Mouse (Mus musculus) hindbrain, postnatal 0 days (tissue): ENCODE measurements around the gene Kifap3. TPM values are rescaled to one million over a fixed set of nuclear protein-coding genes. Genes with fewer than 3 reads are reported as not detected.

Experiments used
- ATAC-seq: fragments of 200-750 bp; cut with Nextera tagmentation; 2 replicates; pipeline ENCODE4 v1.8.0; 2017; ENCODE audit warnings: mild to moderate bottlenecking, moderate TSS enrichment, moderate library complexity
- DNase-seq: peaks from one replicate; pipeline ENCODE4 v3.0.0-alpha.2; 2015; ENCODE audit warnings: low spot score
- H3K27ac ChIP-seq: fragments of 300-500 bp; sonication (generic); 2 replicates; pipeline ENCODE4 v1.5.1; 2014; ENCODE audit warnings: mild to moderate bottlenecking
- H3K27me3 ChIP-seq: fragments of 300-500 bp; sonication (generic); 2 replicates; pipeline ENCODE4 v1.6.1; 2014; ENCODE audit warnings: low read length, mixed read lengths; ENCODE audit not compliant: insufficient read depth
- H3K36me3 ChIP-seq: fragments of 300-500 bp; sonication (generic); 2 replicates; pipeline ENCODE4 v1.6.1; 2014; ENCODE audit warnings: low read length, mixed read lengths; ENCODE audit not compliant: insufficient read depth
- H3K4me1 ChIP-seq: fragments of 300-500 bp; sonication (generic); 2 replicates; pipeline ENCODE4 v1.6.1; 2014; ENCODE audit warnings: antibody characterized with exemption, low read length, mixed read lengths; ENCODE audit not compliant: insufficient read depth
- H3K4me2 ChIP-seq: fragments of 300-500 bp; sonication (generic); 2 replicates; pipeline ENCODE4 v1.6.1; 2014; ENCODE audit warnings: low read depth, mild to moderate bottlenecking, low read length, moderate library complexity, mixed read lengths
- H3K4me3 ChIP-seq: fragments of 300-500 bp; sonication (generic); 2 replicates; pipeline ENCODE4 v1.5.1; 2014; ENCODE audit warnings: low read length
- H3K9ac ChIP-seq: fragments of 300-500 bp; sonication (generic); replicated peaks from 2 replicates; pipeline ENCODE4 v1.6.1; 2014; ENCODE audit warnings: mild to moderate bottlenecking, low read length, moderate library complexity, mixed read lengths
- H3K9me3 ChIP-seq: fragments of 300-500 bp; sonication (generic); 2 replicates; pipeline ENCODE4 v1.6.1; 2016; ENCODE audit warnings: low read length, mixed read lengths
- CTCF ChIP-seq: IDR thresholded peaks from 2 replicates; pipeline ENCODE4 v1.5.1; 2016; ENCODE audit warnings: antibody characterized with exemption, control low read depth, low read depth
- WGBS: fragments of 180-500 bp; shearing (Covaris S2); extraction: QIAGEN DNeasy Blood & Tissue Kit; methylation state at CpG from one replicate; pipeline ENCODE4 v1.1.7; 2014; 5-methylcytosine and 5-hydroxymethylcytosine counted together
- polyA plus RNA-seq: library from polyadenylated mRNA; unstranded; fragments of >200 nt; fragmentation: Nextera tagmentation; extraction: Ambion mirVana; gene quantifications from 2 replicates; pipeline ENCODE4 v1.2.1, GENCODE M21; 2015
- total RNA-seq: library from RNA; depleted of rRNA; stranded (reverse); fragments of >200 nt; gene quantifications from 2 replicates; pipeline ENCODE4 v1.2.3, GENCODE M21; 2014

Gene Kifap3
- total and polyA plus RNA-seq, 2 experiments from 2014 or later: 110 to 125 TPM

DNA sequence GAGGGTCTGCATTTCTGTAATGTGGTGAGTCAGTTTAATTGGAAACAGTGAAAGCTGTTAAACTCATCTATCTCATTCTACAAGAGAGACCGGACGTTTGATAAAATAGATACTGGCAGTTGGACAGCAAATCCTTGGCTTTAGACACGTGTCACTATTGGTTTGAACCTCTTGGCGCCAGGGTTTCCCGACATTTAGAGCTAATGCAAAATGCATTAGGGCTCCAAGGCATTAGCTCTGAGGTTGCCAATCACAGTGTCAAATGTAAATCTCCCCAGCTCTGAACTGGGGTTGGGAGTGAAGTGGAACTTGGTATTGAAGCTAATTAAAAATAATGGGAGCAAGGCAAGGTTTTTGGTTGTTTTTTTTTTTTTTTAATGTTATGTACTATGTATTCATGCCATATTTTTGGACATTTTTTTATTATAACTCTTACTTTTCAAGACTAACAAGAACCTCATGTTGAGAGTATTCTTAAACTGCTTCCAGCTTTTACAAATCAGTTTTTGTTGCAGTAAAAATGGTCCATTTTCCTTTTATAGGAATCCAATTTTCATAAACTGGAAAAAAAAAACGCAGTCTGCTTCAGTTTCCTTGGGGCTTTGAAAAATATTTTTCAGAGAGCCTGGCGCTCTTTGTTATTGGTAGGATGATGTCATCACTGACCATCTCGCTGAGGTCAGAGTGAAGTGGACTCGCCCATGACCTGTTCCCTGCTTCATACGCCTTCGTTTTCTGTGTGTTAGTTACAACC is 114.6 kb downstream of the Kifap3 start:
- Histone ChIP-seq H3K27me3 (no peaks in the 10 kb centered on the region), H3K4me1 (no peaks in the 10 kb centered on the region), H3K9ac (no peak overlapping the region), H3K4me3 (no peak overlapping the region), H3K36me3 (no peaks in the 10 kb centered on the region), H3K9me3 (no peaks in the 10 kb centered on the region), H3K4me2 (no peak overlapping the region), H3K27ac (no peak overlapping the region)
- ATAC-seq: no peak
- no peak for DNase-seq
- TF ChIP-seq CTCF: no peak
- WGBS: 80% methylated on average over 11 of the region's 11 CpGs

DNA sequence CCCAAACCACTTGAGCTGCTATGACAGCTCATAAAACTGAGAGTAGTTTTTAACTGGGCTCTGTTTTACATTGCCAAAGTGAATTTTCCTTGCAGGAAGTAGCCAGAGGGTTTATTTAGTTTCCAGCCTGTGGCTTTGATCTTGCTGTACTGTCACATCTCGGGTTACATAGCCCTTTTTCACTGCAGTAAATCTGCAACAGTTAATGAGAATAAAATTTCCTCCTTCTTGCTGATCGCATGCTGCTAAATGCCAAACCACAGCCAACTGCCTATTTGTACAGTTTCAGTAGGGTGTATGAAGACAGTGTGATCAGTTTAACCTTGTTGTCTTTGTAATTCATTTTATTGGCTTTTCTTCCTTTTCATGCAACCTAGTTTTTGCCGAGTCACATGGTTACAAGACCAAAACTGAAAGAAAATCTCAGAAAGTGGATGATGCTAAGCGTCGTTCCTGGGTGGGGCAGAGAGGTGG is 118.9 kb downstream of the Kifap3 start:
- no peak for TF ChIP-seq CTCF
- no peaks in the 10 kb centered on the region for H3K4me1 ChIP-seq
- DNase-seq (no peak), ATAC-seq (no peak)
- H3K4me2 ChIP-seq: no peak overlapping the region
- no peak overlapping the region for H3K4me3 ChIP-seq
- 0 out of 2 replicates have a peak, but pooled peaks cover 3% of the 10 kb centered on the region for H3K36me3 ChIP-seq
- H3K27ac ChIP-seq: no peak overlapping the region
- no peaks in the 10 kb centered on the region for H3K27me3 ChIP-seq
- no peaks in the 10 kb centered on the region for H3K9me3 ChIP-seq
- H3K9ac ChIP-seq: no peak overlapping the region
- WGBS: 73% methylated on average over 5 of the region's 5 CpGs

DNA sequence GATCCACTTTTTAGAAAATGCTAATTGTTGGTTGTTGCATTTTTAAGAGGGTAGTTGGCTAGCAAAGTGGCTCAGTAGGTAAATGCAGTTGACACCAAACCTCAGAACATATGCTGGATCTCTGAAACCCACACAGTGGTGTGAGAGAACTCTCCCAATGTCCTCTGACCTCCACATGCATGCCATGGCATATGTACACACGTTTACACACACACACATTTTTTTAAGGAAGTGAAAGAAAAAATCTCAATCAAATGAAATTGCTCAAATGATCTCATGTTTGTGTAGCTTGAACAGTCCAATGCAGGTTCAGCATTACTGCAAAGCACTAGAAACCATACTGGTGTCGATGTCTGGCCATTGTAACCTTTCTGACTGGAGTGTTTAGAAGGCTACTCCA is 120.2 kb downstream of the Kifap3 start:
- Histone ChIP-seq H3K36me3 (0 out of 2 replicates have a peak, but pooled peaks cover 3% of the 10 kb centered on the region), H3K9ac (no peak overlapping the region), H3K27me3 (no peaks in the 10 kb centered on the region), H3K4me3 (no peak overlapping the region), H3K4me1 (no peaks in the 10 kb centered on the region), H3K9me3 (no peaks in the 10 kb centered on the region), H3K4me2 (no peak overlapping the region), H3K27ac (no peak overlapping the region)
- DNase-seq: no peak
- ATAC-seq: no peak
- no peak for TF ChIP-seq CTCF
- WGBS: 94% methylated on average over 2 of the region's 2 CpGs

DNA sequence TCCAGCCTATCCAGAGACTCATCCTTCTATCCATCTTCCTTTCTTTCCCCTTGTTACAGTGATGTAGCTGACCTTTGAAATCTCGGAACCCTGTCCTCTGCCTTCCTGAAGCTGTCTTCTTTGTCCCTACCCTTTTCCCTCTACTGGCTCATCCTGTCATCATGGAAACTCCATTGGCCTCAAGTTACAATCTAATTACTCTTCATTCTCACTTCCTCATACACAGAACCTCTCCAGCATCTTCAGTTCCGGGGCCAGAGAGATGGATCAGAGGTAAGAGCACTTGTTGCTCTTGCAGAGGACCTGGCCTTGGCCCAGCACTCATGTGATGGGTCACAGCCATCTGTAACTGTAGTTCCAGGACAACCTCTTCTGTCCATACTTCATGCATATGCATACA is 120.8 kb downstream of the Kifap3 start:
- Histone ChIP-seq H3K4me1 (no peaks in the 10 kb centered on the region), H3K27me3 (no peaks in the 10 kb centered on the region), H3K36me3 (0 out of 2 replicates have a peak, but pooled peaks cover 3% of the 10 kb centered on the region), H3K4me3 (no peak overlapping the region), H3K27ac (no peak overlapping the region), H3K9me3 (no peaks in the 10 kb centered on the region), H3K4me2 (no peak overlapping the region), H3K9ac (no peak overlapping the region)
- WGBS: 93% methylated on average over 2 of the region's 2 CpGs
- DNase-seq (no peak), ATAC-seq (no peak)
- TF ChIP-seq CTCF: no peak

DNA sequence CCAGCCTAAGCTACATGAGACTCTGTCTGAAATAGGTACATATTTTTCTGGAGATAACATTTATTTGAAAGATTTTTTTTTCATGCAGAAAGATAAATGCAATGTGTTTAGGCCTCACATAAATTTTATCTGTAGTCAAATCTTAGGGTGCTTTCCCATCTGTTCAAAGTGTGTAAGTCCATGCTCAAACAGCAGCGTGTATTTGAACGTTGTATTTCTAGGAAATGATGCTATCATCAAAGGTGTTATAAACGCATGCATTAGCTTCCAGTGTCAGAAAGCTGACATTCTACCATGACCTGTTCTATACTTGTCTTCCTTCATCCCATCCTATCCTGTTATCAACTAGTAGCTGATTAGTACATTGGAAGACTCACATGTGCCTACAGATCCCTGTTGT is 124.0 kb downstream of the Kifap3 start:
- WGBS: 98% methylated on average over 3 of the region's 3 CpGs
- Histone ChIP-seq H3K27me3 (no peaks in the 10 kb centered on the region), H3K9ac (no peak overlapping the region), H3K4me3 (no peak overlapping the region), H3K36me3 (0 out of 2 replicates have a peak, but pooled peaks cover 3% of the 10 kb centered on the region), H3K4me1 (no peaks in the 10 kb centered on the region), H3K9me3 (no peaks in the 10 kb centered on the region), H3K27ac (no peak overlapping the region), H3K4me2 (no peak overlapping the region)
- ATAC-seq (no peak), DNase-seq (no peak)
- TF ChIP-seq CTCF: no peak

DNA sequence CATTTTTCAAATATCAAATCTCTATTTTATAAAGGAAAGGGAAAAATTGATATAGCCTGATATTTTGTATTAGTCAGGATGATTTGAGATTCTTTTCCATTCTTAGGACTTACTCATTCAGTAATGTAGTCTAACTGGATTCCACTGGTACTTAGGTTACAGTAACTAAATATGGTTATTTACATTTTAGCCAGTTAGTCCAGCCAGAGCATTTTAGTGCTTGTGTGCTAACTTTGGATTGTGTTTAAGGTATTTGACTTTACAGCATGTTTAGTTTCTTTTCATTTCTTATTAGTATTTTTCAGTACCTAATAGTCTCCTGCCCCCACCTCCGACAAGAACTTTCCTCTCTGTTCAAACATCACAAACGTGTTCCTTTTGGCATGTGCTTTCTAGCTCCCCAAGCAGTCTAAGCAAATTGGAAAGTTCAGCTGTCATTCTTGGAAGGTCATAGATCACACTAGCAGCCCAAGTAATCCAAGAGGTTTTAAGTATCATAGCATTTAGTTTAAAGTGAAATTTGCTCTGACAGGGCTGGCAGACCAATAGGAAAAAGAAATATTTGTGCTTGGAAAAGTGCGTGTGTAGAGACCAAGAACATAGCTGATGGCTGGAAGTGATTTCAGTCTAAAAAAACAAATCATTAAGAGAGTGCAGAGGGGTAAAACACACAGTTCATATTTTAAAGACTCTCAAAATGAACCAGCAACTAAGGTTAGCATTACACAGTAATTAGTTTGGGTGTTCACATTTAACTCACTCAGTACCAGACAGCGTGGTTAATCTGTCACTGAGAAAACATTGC is 127.8 kb downstream of the Kifap3 start:
- Histone ChIP-seq H3K4me2 (no peak overlapping the region), H3K36me3 (0 out of 2 replicates have a peak, but pooled peaks cover 2% of the 10 kb centered on the region), H3K9ac (no peak overlapping the region), H3K4me1 (no peaks in the 10 kb centered on the region), H3K27ac (no peak overlapping the region), H3K27me3 (no peaks in the 10 kb centered on the region), H3K9me3 (no peaks in the 10 kb centered on the region), H3K4me3 (no peak overlapping the region)
- no peak for TF ChIP-seq CTCF
- 83% methylated on average over 4 of the region's 4 CpGs for WGBS
- DNase-seq (no peak), ATAC-seq (no peak)
